Comparison of ENCODE assay signal across 10 mouse cellular contexts in the genomic region with DNA sequence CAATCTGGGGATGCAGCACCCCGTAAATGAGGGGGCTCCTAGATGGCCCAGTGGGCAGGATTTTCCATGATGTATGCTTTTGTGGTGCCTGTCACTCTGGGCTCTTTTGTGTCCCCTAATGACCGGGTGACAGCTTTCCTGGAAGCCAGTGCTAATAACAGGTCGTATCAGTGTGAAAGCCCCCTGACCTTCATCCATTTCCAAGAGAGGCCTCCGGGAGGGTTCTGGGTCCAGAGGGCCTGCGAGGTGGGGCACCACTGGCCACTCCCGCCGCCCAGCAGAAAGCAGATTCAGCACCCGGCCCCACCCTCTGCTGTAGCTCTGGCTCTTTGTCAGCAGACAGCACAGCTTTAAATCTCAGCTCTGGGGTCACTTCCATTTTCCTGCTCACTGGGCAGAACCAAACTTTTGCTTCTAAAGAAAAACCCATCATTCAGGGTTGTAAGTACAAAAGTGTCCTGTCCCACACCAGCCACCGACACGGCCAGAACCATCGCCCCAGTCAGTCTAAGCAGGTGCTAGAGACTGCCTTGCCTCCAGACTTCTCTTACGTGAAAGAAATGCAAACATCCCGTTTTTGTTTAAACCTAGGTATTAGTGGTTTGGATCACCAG. TPM values are rescaled to one million over a fixed set of nuclear protein-coding genes. Genes with fewer than 3 reads are reported as not detected.
DNase-seq lines count a peak whose midpoint lies in the region; ATAC-seq and TF ChIP-seq lines count a peak whose summit lies in the region.
"Had no signal": no experiment of that assay in that cellular context is flagged by ENCODE, and none has a peak within 500 bp of the region (broad histone marks: within the 10 kb centered on the region; RNA-seq: fewer than 3 reads in every experiment).

No protein-coding gene starts in this region.

- no peaks in the 10 kb centered on the region for H3K9me3 ChIP-seq in heart, embryonic 12.5 days (replicated peaks)
- no peaks in the 10 kb centered on the region for H3K9me3 ChIP-seq in midbrain, embryonic 14.5 days (ENCODE audit: control insufficient read depth, low read length)
- H3K9me3 ChIP-seq: liver, embryonic 15.5 days had no signal

- no peak for DNase-seq in heart, adult 8-10 months (ENCODE audit: low spot score)
- peak; percentile 66 for DNase-seq in embryo, embryonic 11 days
- DNase-seq in kidney, adult 18-20 months = peak; percentile 53
- DNase-seq in midbrain, embryonic 14.5 days = no peak
- no peak for DNase-seq in left cerebral cortex, adult 18-20 months (ENCODE audit: low spot score in 2 of 2)
- DNase-seq in cerebellum, adult 2 months = no peak
- DNase-seq: gastrocnemius, adult 2 months had no signal

- H3K27ac ChIP-seq in heart, embryonic 12.5 days (ENCODE audit: poor library complexity, severe bottlenecking) = peak overlapping the region; percentile 88
- peak overlapping the region; percentile 62 for H3K27ac ChIP-seq in midbrain, embryonic 14.5 days (replicated peaks; ENCODE audit: low read depth, low read length)
- H3K27ac ChIP-seq in cerebellum, adult 2 months (ENCODE audit: insufficient read depth, low read length) = no peak overlapping the region
- H3K27ac ChIP-seq: gastrocnemius, adult 2 months; liver, embryonic 15.5 days had no signal

- no peak for ATAC-seq in heart, embryonic 12.5 days (ENCODE audit: insufficient number of reproducible peaks, low FRiP score)
- no peak for ATAC-seq in midbrain, embryonic 14.5 days (ENCODE audit: low FRiP score, low TSS enrichment)
- ATAC-seq in activated CD4-positive, CD25-positive, alpha-beta regulatory T cell, adult 4 months = no peak

- TF ChIP-seq POLR2A in cerebellum, adult 2 months (IDR thresholded peaks at IDR 0.05; ENCODE audit: borderline replicate concordance, insufficient read depth, low read length) = no peak

- H3K4me1 ChIP-seq in heart, embryonic 12.5 days (replicated peaks) = peaks cover 83% of the 10 kb centered on the region
- peaks cover 63% of the 10 kb centered on the region for H3K4me1 ChIP-seq in midbrain, embryonic 14.5 days (ENCODE audit: control insufficient read depth, insufficient read depth, low read length)
- H3K4me1 ChIP-seq in cerebellum, adult 2 months (ENCODE audit: control insufficient read depth, insufficient read depth, low read length) = no peaks in the 10 kb centered on the region
- H3K4me1 ChIP-seq: liver, embryonic 15.5 days had no signal

- 0 out of 2 replicates have a peak, but pooled peaks cover under 1% of the 10 kb centered on the region for H3K36me3 ChIP-seq in heart, embryonic 12.5 days
- H3K36me3 ChIP-seq in midbrain, embryonic 14.5 days (ENCODE audit: control insufficient read depth, insufficient read depth, low read length) = no peaks in the 10 kb centered on the region
- H3K36me3 ChIP-seq: liver, embryonic 15.5 days had no signal

- H3K4me3 ChIP-seq in heart, embryonic 12.5 days = no peak overlapping the region
- H3K4me3 ChIP-seq in midbrain, embryonic 14.5 days (replicated peaks; ENCODE audit: low read depth, low read length) = no peak overlapping the region
- H3K4me3 ChIP-seq in cerebellum, adult 2 months (replicated peaks; ENCODE audit: insufficient read depth, low read depth, low read length) = no peak overlapping the region
- H3K4me3 ChIP-seq: gastrocnemius, adult 2 months; liver, embryonic 15.5 days had no signal

- TF ChIP-seq CTCF in cerebellum, adult 2 months (IDR thresholded peaks at IDR 0.05; ENCODE audit: borderline replicate concordance, insufficient read depth, low read depth, low read length) = no peak

- H3K27me3 ChIP-seq in heart, embryonic 12.5 days (replicated peaks) = no peaks in the 10 kb centered on the region
- no peaks in the 10 kb centered on the region for H3K27me3 ChIP-seq in midbrain, embryonic 14.5 days (ENCODE audit: control insufficient read depth, insufficient read depth, low read length)
- no peaks in the 10 kb centered on the region; the same call in 1 of the 2 replicates for H3K27me3 ChIP-seq in cerebellum, adult 2 months (ENCODE audit: control insufficient read depth, insufficient read depth, low read length)
- H3K27me3 ChIP-seq: liver, embryonic 15.5 days had no signal

- WGBS in heart, embryonic 12.5 days = 40% methylated on average over 13 of the region's 13 CpGs
- 10% methylated on average over 13 of the region's 13 CpGs for WGBS in midbrain, embryonic 14.5 days
- WGBS in cerebellum, adult 2 months = 38% methylated on average over 13 of the region's 13 CpGs

- H3K9ac ChIP-seq in heart, embryonic 12.5 days = peak overlapping the region; percentile 44
- H3K9ac ChIP-seq in midbrain, embryonic 14.5 days (replicated peaks; ENCODE audit: low read length) = no peak overlapping the region; the same call in 1 of the 2 replicates
- H3K9ac ChIP-seq: liver, embryonic 15.5 days had no signal

- no peak overlapping the region for H3K4me2 ChIP-seq in heart, embryonic 12.5 days
- 0 out of 2 replicates have a peak overlapping the region, but pooled peaks have one; percentile 15 for H3K4me2 ChIP-seq in midbrain, embryonic 14.5 days (ENCODE audit: low read length)
- H3K4me2 ChIP-seq: liver, embryonic 15.5 days had no signal

RNA-seq across cellular contexts. Expression of a gene that starts 39.1 kb away (rescaled TPM):
- polyA plus RNA-seq in heart, embryonic 12.5 days (2016; fragmentation: Nextera tagmentation; extraction: Ambion mirVana) = 66.1 and 67.6 TPM in 2 replicates
- total RNA-seq in heart, adult 8-10 months (2022) = 1 to 10 TPM; 3.3 to 4.9 (median 4.3) TPM
- 33.9 and 38.5 TPM in 2 replicates for polyA plus RNA-seq in midbrain, embryonic 14.5 days (2014; fragmentation: Nextera tagmentation; extraction: Ambion mirVana)
- total RNA-seq in left cerebral cortex, adult 18-20 months (2021) = 1 to 10 TPM; 4.7 to 6.3 TPM
- under 1 TPM in 1 of 2 experiments, not detected in 1; 0.22 TPM for polyA plus RNA-seq in activated CD4-positive, CD25-positive, alpha-beta regulatory T cell, adult 4 months (2017; shearing (Covaris generic))
- 11.4 and 13.9 TPM in 2 replicates for polyA plus RNA-seq in cerebellum, adult 2 months (2012; rRNA removed)

Comparison
In these comparisons a context has a peak if more than half of its experiments do, and no peak if none do; other contexts are left out.
1. DNase-seq: peak in embryo, embryonic 11 days (single experiment) and kidney, adult 18-20 months (single experiment); none in heart, adult 8-10 months (single experiment), midbrain, embryonic 14.5 days (single experiment), left cerebral cortex, adult 18-20 months (0 of 2) and cerebellum, adult 2 months (0 of 2).
2. RNA of a gene that starts 39.1 kb away (polyA plus RNA-seq): 66.1 to 67.6 TPM in heart, embryonic 12.5 days, 33.9 to 38.5 TPM in midbrain, embryonic 14.5 days and 11.4 to 13.9 TPM in cerebellum, adult 2 months; 0.22 TPM in activated CD4-positive, CD25-positive, alpha-beta regulatory T cell, adult 4 months; every median in the first group is over 10 times any median in the second.